Mouse (Mus musculus): Measurements from ENCODE around the gene Smad3. TPM values are rescaled to one million over a fixed set of nuclear protein-coding genes. Genes with fewer than 3 reads are reported as not detected.

The Smad3 gene
- polyA plus RNA-seq, 1 experiment from 2014 or later, result 11.8 TPM

DNA sequence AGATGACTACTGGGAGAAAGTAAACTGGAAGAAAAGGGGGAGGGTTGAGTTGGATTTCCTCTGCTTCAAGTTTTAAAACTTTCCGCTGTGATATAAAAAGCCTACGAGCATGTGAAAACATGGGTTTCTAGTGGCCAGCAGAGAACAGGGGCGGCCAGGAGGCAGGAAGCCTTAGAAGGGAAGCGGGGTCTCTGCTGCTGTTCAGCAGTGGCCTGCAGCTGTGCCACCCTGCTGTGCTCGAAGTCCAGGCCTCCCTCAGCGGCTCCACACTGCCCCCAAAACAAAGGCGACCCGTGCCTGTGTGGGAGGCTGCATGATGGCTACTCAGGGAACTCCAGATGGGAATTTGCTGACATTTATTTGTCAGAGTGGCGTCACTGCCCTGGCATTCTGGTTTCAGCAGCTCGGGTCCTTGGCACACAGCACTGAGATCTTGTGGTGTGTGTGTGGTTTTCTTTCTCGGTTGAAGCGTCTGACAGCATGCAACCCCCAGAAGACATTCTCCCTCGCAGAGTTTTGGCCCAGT lies 146.9 kb downstream of the Smad3 start:
- peak; percentile 55 for DNase-seq (ENCODE audit: low spot score)
- ATAC-seq, result peak; percentile 32
- no peaks in the 10 kb centered on the region for H3K27me3 ChIP-seq (replicated peaks; ENCODE audit: insufficient read depth, low read length)
- no peak overlapping the region for H3K9ac ChIP-seq (replicated peaks; ENCODE audit: low read depth)
- H3K4me2 ChIP-seq (replicated peaks; ENCODE audit: low read depth, low read length), result no peak overlapping the region
- no peak for TF ChIP-seq EP300 (IDR thresholded peaks at IDR 0.05)
- 0 out of 2 replicates have a peak, but pooled peaks have one; percentile 7 for TF ChIP-seq CTCF (IDR thresholded peaks at IDR 0.05)
- 30% methylated on average over 13 of the region's 13 CpGs for WGBS
- H3K4me3 ChIP-seq (ENCODE audit: low read depth, low read length), result no peak overlapping the region
- H3K36me3 ChIP-seq (ENCODE audit: insufficient read depth, low read length), result no peaks in the 10 kb centered on the region
- no peak overlapping the region for H3K27ac ChIP-seq (ENCODE audit: low read length)
- H3K9me3 ChIP-seq (ENCODE audit: low read length), result no peaks in the 10 kb centered on the region
- H3K4me1 ChIP-seq (ENCODE audit: insufficient read depth, low read depth, low read length), result peaks cover 19% of the 10 kb centered on the region

- WGBS, result 89% methylated on average over 6 of the region's 6 CpGs
- Histone ChIP-seq H3K4me1 (ENCODE audit: insufficient read depth, low read depth, low read length) (peaks cover 19% of the 10 kb centered on the region), H3K27ac (ENCODE audit: low read length) (no peak overlapping the region)
These were observed 147.6 kb downstream of the Smad3 start for GRCm38 (mm10) chr9:63610231-63610630.

GRCm38 (mm10) chr9:63609776-63610175 lies 148.0 kb downstream of the Smad3 start:
- WGBS, result 98% methylated on average over 2 of the region's 2 CpGs
- Histone ChIP-seq H3K4me3 (ENCODE audit: low read depth, low read length) (no peak overlapping the region), H3K9me3 (ENCODE audit: low read length) (no peaks in the 10 kb centered on the region), H3K27me3 (replicated peaks; ENCODE audit: insufficient read depth, low read length) (no peaks in the 10 kb centered on the region), H3K4me2 (replicated peaks; ENCODE audit: low read depth, low read length) (no peak overlapping the region), H3K4me1 (ENCODE audit: insufficient read depth, low read depth, low read length) (peaks cover 19% of the 10 kb centered on the region), H3K27ac (ENCODE audit: low read length) (no peak overlapping the region), H3K36me3 (ENCODE audit: insufficient read depth, low read length) (no peaks in the 10 kb centered on the region), H3K9ac (replicated peaks; ENCODE audit: low read depth) (no peak overlapping the region)
- ATAC-seq, result no peak
- TF ChIP-seq EP300 (IDR thresholded peaks at IDR 0.05) (no peak), CTCF (IDR thresholded peaks at IDR 0.05) (no peak)
- DNase-seq (ENCODE audit: low spot score), result no peak

More at GRCm38 (mm10) chr9:63610231-63610630, 147.6 kb downstream of the Smad3 start:
- Histone ChIP-seq H3K9me3 (ENCODE audit: low read length) (no peaks in the 10 kb centered on the region), H3K4me3 (ENCODE audit: low read depth, low read length) (no peak overlapping the region), H3K9ac (replicated peaks; ENCODE audit: low read depth) (no peak overlapping the region), H3K4me2 (replicated peaks; ENCODE audit: low read depth, low read length) (no peak overlapping the region), H3K36me3 (ENCODE audit: insufficient read depth, low read length) (no peaks in the 10 kb centered on the region), H3K27me3 (replicated peaks; ENCODE audit: insufficient read depth, low read length) (no peaks in the 10 kb centered on the region)
- TF ChIP-seq CTCF (IDR thresholded peaks at IDR 0.05) (peak; percentile 41), EP300 (IDR thresholded peaks at IDR 0.05) (no peak)
- ATAC-seq, result no peak
- DNase-seq (ENCODE audit: low spot score), result no peak

DNA sequence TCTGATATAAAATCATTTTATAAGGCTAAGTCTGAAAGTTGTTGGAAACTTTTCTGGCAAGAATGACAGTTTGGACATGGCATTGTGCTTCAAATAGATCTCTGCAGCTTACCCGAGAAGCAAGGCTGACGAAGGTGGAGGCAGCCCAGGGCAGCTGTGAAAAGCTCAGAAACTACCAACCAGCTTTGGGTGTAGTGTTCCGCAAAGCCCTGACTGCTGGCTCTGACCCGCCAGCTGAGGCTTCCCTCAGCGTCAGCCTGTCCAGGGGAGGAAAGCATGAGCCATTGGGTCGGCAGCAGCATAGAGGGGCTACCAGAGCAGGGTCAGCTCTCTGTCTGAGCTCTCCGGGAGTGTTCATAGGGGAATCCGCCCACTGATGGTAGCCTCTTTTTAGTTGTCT lies 148.5 kb downstream of the Smad3 start:
- Histone ChIP-seq H3K36me3 (ENCODE audit: insufficient read depth, low read length) (no peaks in the 10 kb centered on the region), H3K4me2 (replicated peaks; ENCODE audit: low read depth, low read length) (no peak overlapping the region), H3K9me3 (ENCODE audit: low read length) (no peaks in the 10 kb centered on the region), H3K4me3 (ENCODE audit: low read depth, low read length) (no peak overlapping the region), H3K27ac (ENCODE audit: low read length) (no peak overlapping the region), H3K4me1 (ENCODE audit: insufficient read depth, low read depth, low read length) (peaks cover 15% of the 10 kb centered on the region), H3K27me3 (replicated peaks; ENCODE audit: insufficient read depth, low read length) (no peaks in the 10 kb centered on the region), H3K9ac (replicated peaks; ENCODE audit: low read depth) (no peak overlapping the region)
- no peak for ATAC-seq
- no peak for TF ChIP-seq CTCF (IDR thresholded peaks at IDR 0.05)
- no peak for TF ChIP-seq EP300 (IDR thresholded peaks at IDR 0.05)
- WGBS, result 82% methylated on average over 8 of the region's 8 CpGs
- no peak for DNase-seq (ENCODE audit: low spot score)

DNA sequence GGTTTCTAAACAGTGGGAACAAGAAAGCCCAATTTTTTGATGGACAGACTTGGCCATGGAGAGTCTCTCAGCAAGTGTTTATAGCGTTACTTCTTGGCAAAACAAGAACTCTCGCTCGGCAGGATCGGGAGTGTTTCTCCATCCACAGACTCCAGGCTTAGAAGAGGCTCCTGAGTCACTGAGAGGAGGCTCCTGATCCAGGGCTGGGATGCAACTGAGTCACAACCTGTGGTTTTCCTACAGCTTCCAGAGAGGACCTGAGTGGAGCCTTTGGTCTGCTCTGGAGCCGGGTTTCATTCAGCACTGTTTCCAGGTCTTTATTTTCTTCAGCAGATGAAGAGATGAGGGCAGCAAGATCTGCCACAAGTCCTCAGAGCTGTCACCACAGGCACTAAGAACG lies 149.8 kb downstream of the Smad3 start:
- ATAC-seq (no peak), DNase-seq (ENCODE audit: low spot score) (no peak)
- Histone ChIP-seq H3K4me1 (ENCODE audit: insufficient read depth, low read depth, low read length) (peaks cover 11% of the 10 kb centered on the region; the same call in 1 of the 2 replicates), H3K27me3 (replicated peaks; ENCODE audit: insufficient read depth, low read length) (no peaks in the 10 kb centered on the region), H3K36me3 (ENCODE audit: insufficient read depth, low read length) (no peaks in the 10 kb centered on the region), H3K9me3 (ENCODE audit: low read length) (no peaks in the 10 kb centered on the region), H3K27ac (ENCODE audit: low read length) (no peak overlapping the region), H3K4me2 (replicated peaks; ENCODE audit: low read depth, low read length) (no peak overlapping the region), H3K4me3 (ENCODE audit: low read depth, low read length) (no peak overlapping the region), H3K9ac (replicated peaks; ENCODE audit: low read depth) (no peak overlapping the region)
- TF ChIP-seq CTCF (IDR thresholded peaks at IDR 0.05), result no peak
- no peak for TF ChIP-seq EP300 (IDR thresholded peaks at IDR 0.05)
- 80% methylated on average over 6 of the region's 6 CpGs for WGBS

DNA sequence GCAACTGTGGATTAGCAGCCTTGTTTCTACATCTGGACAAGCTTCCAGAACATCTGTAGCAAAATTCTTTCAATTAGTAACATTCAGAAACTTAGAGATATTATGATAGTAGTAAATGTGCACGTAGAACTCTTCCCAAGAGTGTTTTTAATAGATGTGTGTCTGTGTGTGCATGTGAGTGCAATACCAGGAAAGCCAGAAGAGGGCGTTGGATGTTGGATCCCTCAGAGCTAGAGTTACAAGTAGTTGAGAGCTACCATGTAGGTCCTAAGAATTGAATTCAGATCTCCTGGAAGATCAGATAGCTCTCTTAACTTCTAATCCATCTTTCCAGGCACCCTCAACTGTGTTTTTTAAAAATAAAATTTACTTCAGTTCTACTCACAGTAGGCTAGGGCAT lies 151.2 kb downstream of the Smad3 start:
- Histone ChIP-seq H3K36me3 (ENCODE audit: insufficient read depth, low read length) (no peaks in the 10 kb centered on the region), H3K9ac (replicated peaks; ENCODE audit: low read depth) (no peak overlapping the region), H3K4me2 (replicated peaks; ENCODE audit: low read depth, low read length) (no peak overlapping the region), H3K4me3 (ENCODE audit: low read depth, low read length) (no peak overlapping the region), H3K9me3 (ENCODE audit: low read length) (no peaks in the 10 kb centered on the region), H3K27ac (ENCODE audit: low read length) (no peak overlapping the region), H3K27me3 (replicated peaks; ENCODE audit: insufficient read depth, low read length) (no peaks in the 10 kb centered on the region), H3K4me1 (ENCODE audit: insufficient read depth, low read depth, low read length) (0 out of 2 replicates have a peak, but pooled peaks cover 8% of the 10 kb centered on the region)
- WGBS, result 64% methylated on average over 2 of the region's 2 CpGs
- no peak for DNase-seq (ENCODE audit: low spot score)
- no peak for TF ChIP-seq EP300 (IDR thresholded peaks at IDR 0.05)
- TF ChIP-seq CTCF (IDR thresholded peaks at IDR 0.05), result peak; percentile 46
- ATAC-seq, result no peak
